Comparison of ENCODE assay signal across 8 mouse cellular contexts in the genomic region with DNA sequence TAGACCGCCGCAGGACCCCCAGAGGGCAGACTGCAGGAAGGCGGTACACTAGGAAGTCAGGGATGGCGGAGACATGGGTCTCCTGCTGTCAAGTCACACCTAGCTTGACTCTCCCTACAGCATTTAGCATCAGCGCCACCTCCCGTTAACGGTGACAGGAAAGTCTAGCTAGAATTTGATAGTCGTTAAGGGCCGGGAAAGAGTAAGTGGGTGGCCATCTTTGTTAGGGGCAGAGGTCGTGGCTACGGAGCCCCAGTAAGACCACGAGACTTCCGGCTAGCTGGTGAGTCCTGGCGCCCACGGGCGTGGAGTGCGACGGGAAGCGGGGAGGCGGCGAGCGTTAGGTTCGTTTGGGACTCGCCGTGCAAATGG. TPM values are rescaled to one million over a fixed set of nuclear protein-coding genes. Genes with fewer than 3 reads are reported as not detected.
DNase-seq lines count a peak whose midpoint lies in the region; ATAC-seq and TF ChIP-seq lines count a peak whose summit lies in the region.

Ccdc142 (plus strand) TSS at position 286 of the 372 bp plus-strand sequence.
Gm42688 (plus strand) TSS at position 302 of the 372 bp plus-strand sequence.

- 0 out of 2 replicates have a peak, but pooled peaks cover 3% of the 10 kb centered on the region for H3K36me3 ChIP-seq in embryonic facial prominence, embryonic 15.5 days
- H3K36me3 ChIP-seq in limb, embryonic 12.5 days = peaks cover 9% of the 10 kb centered on the region; the same call in 1 of the 2 replicates
- no peaks in the 10 kb centered on the region for H3K36me3 ChIP-seq in midbrain, embryonic 14.5 days (ENCODE audit: control insufficient read depth, insufficient read depth, low read length)
- H3K36me3 ChIP-seq in spleen, adult 2 months (ENCODE audit: control insufficient read depth, insufficient read depth, low read length) = no peaks in the 10 kb centered on the region; the same call in 1 of the 2 replicates

- under 1% methylated on average over 25 of the region's 25 CpGs for WGBS in bone marrow, adult 2 months
- WGBS in embryonic facial prominence, embryonic 15.5 days = under 1% methylated on average over 25 of the region's 25 CpGs
- whole genome bisulfite sequencing in limb, embryonic 12.5 days = under 1% methylated on average over 25 of the region's 25 CpGs
- 1% methylated on average over 25 of the region's 25 CpGs for WGBS in midbrain, embryonic 14.5 days
- 1% methylated on average over 25 of the region's 25 CpGs for WGBS in spleen, adult 2 months

- peak within 1 kb of the TSS; percentile 79 for H3K27ac ChIP-seq in bone marrow, adult 2 months (ENCODE audit: control insufficient read depth, insufficient read depth, low read depth, low read length, poor library complexity)
- peak within 1 kb of the TSS; percentile 83 for H3K27ac ChIP-seq in embryonic facial prominence, embryonic 15.5 days (replicated peaks)
- H3K27ac ChIP-seq in limb, embryonic 12.5 days = peak within 1 kb of the TSS; percentile 80
- peak within 1 kb of the TSS; percentile 82 for H3K27ac ChIP-seq in midbrain, embryonic 14.5 days (replicated peaks; ENCODE audit: low read depth, low read length)
- H3K27ac ChIP-seq in spleen, adult 2 months (ENCODE audit: insufficient read depth, low read length) = peak within 1 kb of the TSS; percentile 70

- peak; percentile 89 for ATAC-seq in embryonic facial prominence, embryonic 15.5 days (ENCODE audit: insufficient number of reproducible peaks, low FRiP score, low TSS enrichment, low read depth)
- ATAC-seq in limb, embryonic 12.5 days (ENCODE audit: insufficient number of reproducible peaks, insufficient read depth, low FRiP score, low TSS enrichment, low read depth) = peak; percentile 84
- ATAC-seq in midbrain, embryonic 14.5 days (ENCODE audit: low FRiP score, low TSS enrichment) = peak; percentile 85

- peaks cover 2% of the 10 kb centered on the region; the same call in 1 of the 2 replicates for H3K27me3 ChIP-seq in embryonic facial prominence, embryonic 15.5 days
- H3K27me3 ChIP-seq in limb, embryonic 12.5 days = peaks cover 3% of the 10 kb centered on the region; the same call in 1 of the 2 replicates
- H3K27me3 ChIP-seq in midbrain, embryonic 14.5 days (ENCODE audit: control insufficient read depth, insufficient read depth, low read length) = no peaks in the 10 kb centered on the region
- H3K27me3 ChIP-seq in spleen, adult 2 months (ENCODE audit: control insufficient read depth, insufficient read depth, low read length) = no peaks in the 10 kb centered on the region

- peak within 1 kb of the TSS; percentile 87 for H3K4me3 ChIP-seq in bone marrow, adult 2 months (replicated peaks; ENCODE audit: control insufficient read depth, low read depth, low read length)
- peak within 1 kb of the TSS; percentile 70 for H3K4me3 ChIP-seq in embryonic facial prominence, embryonic 15.5 days (replicated peaks)
- peak within 1 kb of the TSS; percentile 78 for H3K4me3 ChIP-seq in limb, embryonic 12.5 days (replicated peaks)
- H3K4me3 ChIP-seq in midbrain, embryonic 14.5 days (replicated peaks; ENCODE audit: low read depth, low read length) = peak within 1 kb of the TSS; percentile 77
- peak within 1 kb of the TSS; percentile 68 for H3K4me3 ChIP-seq in spleen, adult 2 months (ENCODE audit: extremely low read depth, insufficient read depth, insufficient read length)

- no peaks in the 10 kb centered on the region; the same call in 1 of the 2 replicates for H3K4me1 ChIP-seq in bone marrow, adult 2 months (ENCODE audit: control insufficient read depth, insufficient read depth, low read length)
- peaks cover 23% of the 10 kb centered on the region for H3K4me1 ChIP-seq in embryonic facial prominence, embryonic 15.5 days
- H3K4me1 ChIP-seq in limb, embryonic 12.5 days (replicated peaks) = peaks cover 23% of the 10 kb centered on the region
- peaks cover 14% of the 10 kb centered on the region for H3K4me1 ChIP-seq in midbrain, embryonic 14.5 days (ENCODE audit: control insufficient read depth, insufficient read depth, low read length)
- H3K4me1 ChIP-seq in spleen, adult 2 months (ENCODE audit: control insufficient read depth, insufficient read depth, insufficient read length) = peaks cover 13% of the 10 kb centered on the region

- peak within 1 kb of the TSS; percentile 95 for H3K4me2 ChIP-seq in embryonic facial prominence, embryonic 15.5 days (replicated peaks)
- H3K4me2 ChIP-seq in limb, embryonic 12.5 days = peak within 1 kb of the TSS; percentile 99
- H3K4me2 ChIP-seq in midbrain, embryonic 14.5 days (ENCODE audit: low read length) = peak within 1 kb of the TSS; percentile 99

- TF ChIP-seq POLR2A in bone marrow, adult 2 months (IDR thresholded peaks at IDR 0.05; ENCODE audit: borderline replicate concordance, control insufficient read depth, low read depth, low read length) = peak; percentile 52; the same call in 1 of the 2 replicates
- TF ChIP-seq POLR2A in spleen, adult 2 months (IDR thresholded peaks at IDR 0.05; ENCODE audit: low read depth, low read length) = no peak

- H3K9me3 ChIP-seq in embryonic facial prominence, embryonic 15.5 days (replicated peaks) = no peaks in the 10 kb centered on the region
- no peaks in the 10 kb centered on the region for H3K9me3 ChIP-seq in limb, embryonic 12.5 days
- H3K9me3 ChIP-seq in midbrain, embryonic 14.5 days (ENCODE audit: control insufficient read depth, low read length) = no peaks in the 10 kb centered on the region

- peak; percentile 72 for TF ChIP-seq CTCF in bone marrow, adult 2 months (IDR thresholded peaks at IDR 0.05; ENCODE audit: control insufficient read depth, insufficient read depth, low read length)
- peak; percentile 33; the same call in 1 of the 2 replicates for TF ChIP-seq CTCF in spleen, adult 2 months (IDR thresholded peaks at IDR 0.05; ENCODE audit: extremely low read depth, insufficient read depth, insufficient read length, insufficient replicate concordance)

- DNase-seq in A20 (ENCODE audit: low read depth, low spot score) = peak; percentile 79
- DNase-seq in heart, adult 8-10 months (ENCODE audit: low spot score) = peak; percentile 92
- peak; percentile 94 to 95 for DNase-seq in kidney, adult 8-10 months
- peak; percentile 93 for DNase-seq in midbrain, embryonic 14.5 days
- peak; percentile 82 to 93 for DNase-seq in spleen, adult 2 months (ENCODE audit: low read depth in 1 of 2, low spot score in 2 of 2)

- H3K9ac ChIP-seq in embryonic facial prominence, embryonic 15.5 days = peak within 1 kb of the TSS; percentile 55
- H3K9ac ChIP-seq in limb, embryonic 12.5 days (replicated peaks) = peak within 1 kb of the TSS; percentile 79
- peak within 1 kb of the TSS; percentile 75 for H3K9ac ChIP-seq in midbrain, embryonic 14.5 days (replicated peaks; ENCODE audit: low read length)

RNA-seq across cellular contexts. Expression of gene Ccdc142, which starts in this region (rescaled TPM):
- polyA plus RNA-seq in bone marrow, adult 2 months (2011; ENCODE audit: insufficient read depth, insufficient read length, low replicate concordance, missing spikeins) = 1.1 and 2.5 TPM in 2 replicates
- 3.2 and 3.4 TPM in 2 replicates for polyA plus RNA-seq in embryonic facial prominence, embryonic 15.5 days (2015; fragmentation: Nextera tagmentation; extraction: Ambion mirVana)
- total RNA-seq in heart, adult 8-10 months (2022) = 1 to 10 TPM in 3 of 4 experiments, under 1 TPM in 1; 0.72 to 2.8 (median 1.3) TPM
- polyA plus RNA-seq in limb, embryonic 12.5 days (2016; fragmentation: Nextera tagmentation; extraction: Ambion mirVana) = 3.6 and 3.8 TPM in 2 replicates
- 4.2 and 6.2 TPM in 2 replicates for polyA plus RNA-seq in midbrain, embryonic 14.5 days (2014; fragmentation: Nextera tagmentation; extraction: Ambion mirVana)
- 12.3 and 17.0 TPM in 2 replicates for polyA plus RNA-seq in spleen, adult 2 months (2012; rRNA removed)

RNA-seq across cellular contexts. Expression of gene Gm42688, which starts in this region (rescaled TPM):
- 4.2 and 7.7 TPM in 2 replicates for polyA plus RNA-seq in bone marrow, adult 2 months (2011; ENCODE audit: insufficient read depth, insufficient read length, low replicate concordance, missing spikeins)
- 2.9 and 3.2 TPM in 2 replicates for polyA plus RNA-seq in embryonic facial prominence, embryonic 15.5 days (2015; fragmentation: Nextera tagmentation; extraction: Ambion mirVana)
- 1 to 10 TPM in 3 of 4 experiments, under 1 TPM in 1; 0.57 to 1.9 (median 1.2) TPM for total RNA-seq in heart, adult 8-10 months (2022)
- polyA plus RNA-seq in limb, embryonic 12.5 days (2016; fragmentation: Nextera tagmentation; extraction: Ambion mirVana) = 3.9 and 4.2 TPM in 2 replicates
- 4.3 and 4.8 TPM in 2 replicates for polyA plus RNA-seq in midbrain, embryonic 14.5 days (2014; fragmentation: Nextera tagmentation; extraction: Ambion mirVana)
- polyA plus RNA-seq in spleen, adult 2 months (2012; rRNA removed) = 6.1 and 6.5 TPM in 2 replicates

Comparison
In these comparisons a context has a peak if more than half of its experiments do, and no peak if none do; other contexts are left out.
1. Peak in every context shown above with its lines: DNase-seq, ATAC-seq, H3K4me3 ChIP-seq and H3K27ac ChIP-seq.